Mouse (Mus musculus): Measurements from ENCODE around the gene Marcks. TPM values are rescaled to one million over a fixed set of nuclear protein-coding genes. Genes with fewer than 3 reads are reported as not detected.

Marcks gene
- 319 and 350 TPM in 2 replicates for polyA plus RNA-seq (2014; fragmentation: Nextera tagmentation; extraction: Ambion mirVana)

DNA sequence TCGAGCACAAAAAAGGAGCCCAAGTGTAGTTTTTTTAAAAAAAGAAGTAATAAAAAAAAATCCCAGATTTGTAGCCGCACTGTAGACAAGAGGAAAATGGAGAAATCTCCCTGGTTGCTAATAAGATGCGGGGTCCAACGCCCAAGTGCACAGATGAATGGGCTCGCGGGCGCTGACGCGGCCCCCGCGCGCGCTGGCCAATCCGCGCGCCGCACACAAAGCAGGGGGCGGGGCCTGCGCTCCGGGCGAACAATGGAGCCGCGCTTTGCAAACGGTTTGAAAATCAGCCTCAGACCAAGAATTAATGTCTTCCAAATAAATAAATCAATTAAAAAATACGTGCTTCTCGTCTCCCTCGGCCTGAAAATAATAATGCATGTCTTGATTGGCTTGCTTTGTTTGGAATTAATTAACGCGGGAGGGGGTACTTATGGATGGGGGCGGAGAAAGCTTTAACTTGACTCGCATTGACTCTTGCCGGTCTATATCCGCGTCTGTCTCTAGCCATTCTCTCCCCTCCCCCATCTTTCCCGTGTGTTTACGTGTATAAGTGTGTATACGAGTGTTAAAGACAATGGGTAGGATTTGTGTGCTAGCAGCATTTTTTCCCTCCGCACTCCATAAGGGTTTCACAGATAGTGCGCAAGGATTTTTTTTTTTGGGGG, at the start of gene Marcks:
Gene Marcks, minus strand, starts transcription at position 143 of the 665 bp plus-strand sequence.
- Histone ChIP-seq H3K27me3 (replicated peaks; ENCODE audit: control insufficient read depth, insufficient read depth, low read length) (no peaks in the 10 kb centered on the region), H3K27ac (ENCODE audit: low read depth, low read length) (peak within 1 kb of the TSS; percentile 100), H3K4me1 (ENCODE audit: control insufficient read depth, insufficient read depth, low read length) (peaks cover 16% of the 10 kb centered on the region), H3K9ac (ENCODE audit: low read length) (peak within 1 kb of the TSS; percentile 100), H3K36me3 (ENCODE audit: control insufficient read depth, insufficient read depth, low read length) (peaks cover 25% of the 10 kb centered on the region), H3K4me3 (ENCODE audit: low read depth, low read length) (peak within 1 kb of the TSS; percentile 96), H3K4me2 (ENCODE audit: low read length) (peak within 1 kb of the TSS; percentile 67), H3K9me3 (replicated peaks; ENCODE audit: control insufficient read depth, low read length) (no peaks in the 10 kb centered on the region)
- ATAC-seq (peak; percentile 62), DNase-seq (ENCODE audit: low spot score) (peak; percentile 98)
- WGBS, result under 1% methylated on average over 39 of the region's 39 CpGs

- WGBS, result 90% methylated on average over 3 of the region's 3 CpGs
- DNase-seq (ENCODE audit: low spot score) (no peak), ATAC-seq (no peak)
- no peaks in the 10 kb centered on the region for H3K9me3 ChIP-seq (replicated peaks; ENCODE audit: control insufficient read depth, low read length)
- no peaks in the 10 kb centered on the region for H3K36me3 ChIP-seq (ENCODE audit: control insufficient read depth, insufficient read depth, low read length)
- no peak overlapping the region for H3K9ac ChIP-seq (ENCODE audit: low read length)
- no peaks in the 10 kb centered on the region for H3K4me1 ChIP-seq (ENCODE audit: control insufficient read depth, insufficient read depth, low read length)
- H3K4me2 ChIP-seq (ENCODE audit: low read length), result no peak overlapping the region
- H3K4me3 ChIP-seq (ENCODE audit: low read depth, low read length), result no peak overlapping the region
- H3K27ac ChIP-seq (ENCODE audit: low read depth, low read length), result no peak overlapping the region
- no peaks in the 10 kb centered on the region for H3K27me3 ChIP-seq (replicated peaks; ENCODE audit: control insufficient read depth, insufficient read depth, low read length)
These were observed 38.4 kb upstream of the Marcks start for GRCm38 (mm10) chr10:37177071-37177470.

GRCm38 (mm10) chr10:37172416-37172950, 33.8 kb upstream of the Marcks start:
- no peaks in the 10 kb centered on the region for H3K36me3 ChIP-seq (ENCODE audit: control insufficient read depth, insufficient read depth, low read length)
- H3K27me3 ChIP-seq (replicated peaks; ENCODE audit: control insufficient read depth, insufficient read depth, low read length), result no peaks in the 10 kb centered on the region
- H3K4me1 ChIP-seq (ENCODE audit: control insufficient read depth, insufficient read depth, low read length), result peaks cover 8% of the 10 kb centered on the region; the same call in 1 of the 2 replicates
- H3K27ac ChIP-seq (ENCODE audit: low read depth, low read length), result no peak overlapping the region
- WGBS, result 37% methylated on average over 8 of the region's 8 CpGs
- DNase-seq (ENCODE audit: low spot score), result no peak
- no peak; the same call in 1 of the 2 replicates for ATAC-seq
- no peak overlapping the region for H3K9ac ChIP-seq (ENCODE audit: low read length)
- H3K9me3 ChIP-seq (replicated peaks; ENCODE audit: control insufficient read depth, low read length), result no peaks in the 10 kb centered on the region
- no peak overlapping the region for H3K4me3 ChIP-seq (ENCODE audit: low read depth, low read length)
- H3K4me2 ChIP-seq (ENCODE audit: low read length), result no peak overlapping the region

- WGBS, result 33% methylated on average over 3 of the region's 3 CpGs
- H3K27ac ChIP-seq (ENCODE audit: low read depth, low read length), result no peak overlapping the region
- no peaks in the 10 kb centered on the region for H3K27me3 ChIP-seq (replicated peaks; ENCODE audit: control insufficient read depth, insufficient read depth, low read length)
- H3K4me2 ChIP-seq (ENCODE audit: low read length), result no peak overlapping the region
- peak; percentile 61 for DNase-seq (ENCODE audit: low spot score)
- peaks cover 8% of the 10 kb centered on the region; the same call in 1 of the 2 replicates for H3K4me1 ChIP-seq (ENCODE audit: control insufficient read depth, insufficient read depth, low read length)
- no peak overlapping the region for H3K4me3 ChIP-seq (ENCODE audit: low read depth, low read length)
- H3K9me3 ChIP-seq (replicated peaks; ENCODE audit: control insufficient read depth, low read length), result no peaks in the 10 kb centered on the region
- ATAC-seq, result peak; percentile 88
- H3K36me3 ChIP-seq (ENCODE audit: control insufficient read depth, insufficient read depth, low read length), result no peaks in the 10 kb centered on the region
- H3K9ac ChIP-seq (ENCODE audit: low read length), result no peak overlapping the region
These were observed 33.1 kb upstream of the Marcks start for GRCm38 (mm10) chr10:37171711-37172415.

GRCm38 (mm10) chr10:37170878-37171277, 32.2 kb upstream of the Marcks start:
- DNase-seq (ENCODE audit: low spot score), result no peak
- Histone ChIP-seq H3K4me2 (ENCODE audit: low read length) (no peak overlapping the region), H3K27me3 (replicated peaks; ENCODE audit: control insufficient read depth, insufficient read depth, low read length) (no peaks in the 10 kb centered on the region), H3K9me3 (replicated peaks; ENCODE audit: control insufficient read depth, low read length) (no peaks in the 10 kb centered on the region), H3K27ac (ENCODE audit: low read depth, low read length) (no peak overlapping the region), H3K4me1 (ENCODE audit: control insufficient read depth, insufficient read depth, low read length) (peaks cover 8% of the 10 kb centered on the region; the same call in 1 of the 2 replicates), H3K36me3 (ENCODE audit: control insufficient read depth, insufficient read depth, low read length) (no peaks in the 10 kb centered on the region), H3K4me3 (ENCODE audit: low read depth, low read length) (no peak overlapping the region), H3K9ac (ENCODE audit: low read length) (no peak overlapping the region)
- no peak for ATAC-seq
- 79% methylated on average over 4 of the region's 4 CpGs for WGBS

GRCm38 (mm10) chr10:37170466-37170865, 31.7 kb upstream of the Marcks start:
- peaks cover 8% of the 10 kb centered on the region; the same call in 1 of the 2 replicates for H3K4me1 ChIP-seq (ENCODE audit: control insufficient read depth, insufficient read depth, low read length)
- H3K9me3 ChIP-seq (replicated peaks; ENCODE audit: control insufficient read depth, low read length), result no peaks in the 10 kb centered on the region
- no peak overlapping the region for H3K9ac ChIP-seq (ENCODE audit: low read length)
- no peak overlapping the region for H3K4me3 ChIP-seq (ENCODE audit: low read depth, low read length)
- no peaks in the 10 kb centered on the region for H3K27me3 ChIP-seq (replicated peaks; ENCODE audit: control insufficient read depth, insufficient read depth, low read length)
- H3K36me3 ChIP-seq (ENCODE audit: control insufficient read depth, insufficient read depth, low read length), result no peaks in the 10 kb centered on the region
- DNase-seq (ENCODE audit: low spot score), result no peak
- H3K27ac ChIP-seq (ENCODE audit: low read depth, low read length), result no peak overlapping the region
- ATAC-seq, result no peak
- H3K4me2 ChIP-seq (ENCODE audit: low read length), result no peak overlapping the region
- WGBS, result 83% methylated on average over 4 of the region's 4 CpGs

- Histone ChIP-seq H3K27ac (ENCODE audit: low read depth, low read length) (no peak overlapping the region), H3K4me3 (ENCODE audit: low read depth, low read length) (no peak overlapping the region), H3K9me3 (replicated peaks; ENCODE audit: control insufficient read depth, low read length) (no peaks in the 10 kb centered on the region), H3K4me2 (ENCODE audit: low read length) (no peak overlapping the region), H3K9ac (ENCODE audit: low read length) (no peak overlapping the region), H3K4me1 (ENCODE audit: control insufficient read depth, insufficient read depth, low read length) (peaks cover 8% of the 10 kb centered on the region; the same call in 1 of the 2 replicates), H3K27me3 (replicated peaks; ENCODE audit: control insufficient read depth, insufficient read depth, low read length) (no peaks in the 10 kb centered on the region), H3K36me3 (ENCODE audit: control insufficient read depth, insufficient read depth, low read length) (no peaks in the 10 kb centered on the region)
- DNase-seq (ENCODE audit: low spot score) (peak; percentile 22), ATAC-seq (no peak)
- WGBS, result 85% methylated on average over 2 of the region's 2 CpGs
These were observed 28.8 kb upstream of the Marcks start for GRCm38 (mm10) chr10:37167527-37167926.

GRCm38 (mm10) chr10:37159731-37160130, 21.0 kb upstream of the Marcks start:
- ATAC-seq (no peak), DNase-seq (ENCODE audit: low spot score) (no peak)
- 88% methylated on average over 3 of the region's 3 CpGs for WGBS
- H3K9ac ChIP-seq (ENCODE audit: low read length), result no peak overlapping the region
- no peak overlapping the region for H3K4me3 ChIP-seq (ENCODE audit: low read depth, low read length)
- no peaks in the 10 kb centered on the region; the same call in 1 of the 2 replicates for H3K9me3 ChIP-seq (replicated peaks; ENCODE audit: control insufficient read depth, low read length)
- H3K4me2 ChIP-seq (ENCODE audit: low read length), result no peak overlapping the region
- H3K36me3 ChIP-seq (ENCODE audit: control insufficient read depth, insufficient read depth, low read length), result no peaks in the 10 kb centered on the region
- no peaks in the 10 kb centered on the region for H3K27me3 ChIP-seq (replicated peaks; ENCODE audit: control insufficient read depth, insufficient read depth, low read length)
- H3K4me1 ChIP-seq (ENCODE audit: control insufficient read depth, insufficient read depth, low read length), result no peaks in the 10 kb centered on the region
- no peak overlapping the region for H3K27ac ChIP-seq (ENCODE audit: low read depth, low read length)

All from forebrain, embryonic 14.5 days (tissue).